Mouse (Mus musculus) myocyte (in vitro differentiated cells): ENCODE data around the gene Rps6kl1. TPM values are rescaled to one million over a fixed set of nuclear protein-coding genes. Genes with fewer than 3 reads are reported as not detected.
"Not testable (repeated sequence)": the region's sequence is repeated elsewhere in the genome, so short reads cannot be mapped to it uniquely, and the experiment has no call there.

ENCODE experiments used
- H3K27me3 ChIP-seq: one replicate; pipeline ENCODE4 v1.6.1; 2011; ENCODE audit not compliant: control insufficient read depth, insufficient read depth, insufficient read length
- H3K36me3 ChIP-seq: one replicate; pipeline ENCODE4 v1.6.1; 2011; ENCODE audit not compliant: control insufficient read depth, insufficient read depth
- H3K4me2 ChIP-seq: one replicate; pipeline ENCODE4 v1.6.1; 2011; ENCODE audit warnings: low read depth, control low read depth
- H3K4me3 ChIP-seq: one replicate; pipeline ENCODE4 v1.5.1; 2011; ENCODE audit warnings: mild to moderate bottlenecking, control low read depth, moderate library complexity
- H3K79me2 ChIP-seq: one replicate; pipeline ENCODE4 v1.6.1; 2011; ENCODE audit not compliant: control insufficient read depth, insufficient read depth
- H3ac ChIP-seq: one replicate; pipeline ENCODE4 v1.6.1; 2011; ENCODE audit not compliant: control insufficient read depth, insufficient read length
- CEBPB ChIP-seq: IDR thresholded peaks from 2 replicates; pipeline ENCODE4 v1.6.1; 2011; ENCODE audit warnings: mild to moderate bottlenecking, moderate library complexity; ENCODE audit not compliant: poor library complexity, insufficient read depth, severe bottlenecking
- E2F4 ChIP-seq: IDR thresholded peaks from one replicate; pipeline ENCODE4 v1.6.1; 2011; ENCODE audit warnings: mild to moderate bottlenecking, control low read depth, moderate library complexity; ENCODE audit not compliant: insufficient read depth
- MAX ChIP-seq: IDR thresholded peaks from one replicate; pipeline ENCODE4 v1.6.1; 2011; ENCODE audit warnings: low read depth, mild to moderate bottlenecking, control low read depth
- MYOD1 ChIP-seq, 3 experiments: IDR thresholded peaks; one replicate each; pipeline ENCODE4 v1.6.1; 2011; ENCODE audit warnings: control low read depth in 2 of 3, low read depth in 2 of 3, mild to moderate bottlenecking in 2 of 3, moderate library complexity in 1 of 3; ENCODE audit not compliant: insufficient read length in 2 of 3, control insufficient read depth in 1 of 3
- MYOG ChIP-seq, 3 experiments: IDR thresholded peaks; one replicate each; pipeline ENCODE4 v1.6.1; 2011; ENCODE audit warnings: control low read depth in 2 of 3, low read depth in 2 of 3, mild to moderate bottlenecking in 2 of 3; ENCODE audit not compliant: insufficient read length in 2 of 3, control insufficient read depth in 1 of 3, insufficient read depth in 1 of 3
- POLR2A ChIP-seq: IDR thresholded peaks from one replicate; pipeline ENCODE4 v1.6.1; 2011; ENCODE audit warnings: low read depth, mild to moderate bottlenecking, control low read depth, moderate library complexity; ENCODE audit not compliant: insufficient read length
- POLR2AphosphoS2 ChIP-seq: IDR thresholded peaks from one replicate; pipeline ENCODE4 v1.6.1; 2011; ENCODE audit warnings: low read depth, control low read depth; ENCODE audit not compliant: insufficient read length
- REST ChIP-seq: IDR thresholded peaks from one replicate; pipeline ENCODE4 v1.6.1; 2011; ENCODE audit warnings: mild to moderate bottlenecking, control low read depth, moderate library complexity; ENCODE audit not compliant: insufficient read depth, insufficient read length
- SRF ChIP-seq: IDR thresholded peaks from one replicate; pipeline ENCODE4 v1.6.1; 2011; ENCODE audit warnings: low read depth; ENCODE audit not compliant: control insufficient read depth, insufficient read length
- TCF12 ChIP-seq: IDR thresholded peaks from one replicate; pipeline ENCODE4 v1.6.1; 2011; ENCODE audit warnings: mild to moderate bottlenecking, control low read depth; ENCODE audit not compliant: poor library complexity, insufficient read depth, severe bottlenecking
- TCF3 ChIP-seq: IDR thresholded peaks from one replicate; pipeline ENCODE4 v1.6.1; 2011; ENCODE audit warnings: low read depth, control low read depth; ENCODE audit not compliant: insufficient read length
- polyA plus RNA-seq: library from polyadenylated mRNA; unstranded; fragments of >200 nt; fragmentation: generic; extraction: Trizol; gene quantifications from one replicate; pipeline ENCODE4 v1.2.1, GENCODE M21; 2012; ENCODE audit warnings: missing spikeins

Rps6kl1 gene
- polyA plus RNA-seq, 1 experiment: 0.53 TPM

DNA sequence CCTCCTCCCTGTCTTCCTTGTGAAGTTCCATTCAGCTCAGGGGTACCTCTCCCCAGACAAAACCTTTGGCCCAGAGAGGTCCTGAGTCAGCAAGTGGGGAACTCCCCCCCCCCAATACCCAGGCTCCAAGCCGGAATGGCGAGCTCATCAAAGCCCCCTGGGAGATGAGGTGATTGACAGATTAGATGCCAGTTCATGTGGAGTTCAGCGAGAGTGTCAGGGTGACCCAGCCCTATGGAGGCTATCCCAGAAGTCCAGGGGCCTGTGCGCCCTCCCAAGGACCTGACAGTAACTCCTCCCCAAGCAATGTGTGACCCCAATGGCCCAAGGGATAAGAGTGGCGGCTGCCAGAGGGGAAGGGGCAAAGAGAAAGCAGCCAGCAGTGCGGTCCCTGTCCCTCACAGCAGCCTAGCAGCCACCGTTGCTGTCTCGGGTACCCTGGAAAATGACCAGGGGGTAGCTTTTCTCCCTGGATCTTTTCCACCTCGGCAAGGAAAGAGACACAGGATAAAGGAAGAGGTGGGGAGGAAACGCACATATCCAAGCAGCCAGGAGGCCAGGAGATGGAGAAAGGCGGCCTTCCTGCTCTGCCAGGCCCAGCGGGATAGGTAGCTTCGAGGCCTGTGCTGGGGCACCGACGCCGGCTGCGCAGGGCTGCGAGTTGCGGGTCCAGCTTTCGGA lies 603 bp downstream of the Rps6kl1 start:
- no peak for TF ChIP-seq SRF
- TF ChIP-seq TCF12: no peak
- no peak for TF ChIP-seq REST
- no peak for TF ChIP-seq TCF3
- Histone ChIP-seq H3ac (no peak overlapping the region), H3K27me3 (no peaks in the 10 kb centered on the region), H3K36me3 (no peaks in the 10 kb centered on the region), H3K79me2 (no peaks in the 10 kb centered on the region), H3K4me2 (no peak overlapping the region), H3K4me3 (no peak overlapping the region)

GRCm38 (mm10) chr12:85146881-85147280 lies 4.2 kb downstream of the Rps6kl1 start:
- Histone ChIP-seq H3K4me3 (no peak overlapping the region), H3K79me2 (no peaks in the 10 kb centered on the region), H3K36me3 (no peaks in the 10 kb centered on the region), H3ac (no peak overlapping the region), H3K27me3 (no peaks in the 10 kb centered on the region), H3K4me2 (no peak overlapping the region)
- no peak for TF ChIP-seq TCF3

- no peak overlapping the region for H3ac ChIP-seq
- no peak overlapping the region for H3K4me3 ChIP-seq
- TF ChIP-seq POLR2A (no peak), REST (no peak), TCF12 (no peak), CEBPB (no peak), MYOG (IDR thresholded peaks at IDR 0.05; ENCODE audit: control insufficient read depth in 1 of 3, insufficient read depth in 1 of 3, insufficient read length in 2 of 3, low read depth in 2 of 3) (no peak), SRF (no peak), E2F4 (no peak), TCF3 (no peak)
- no peaks in the 10 kb centered on the region for H3K27me3 ChIP-seq
- H3K4me2 ChIP-seq: no peak overlapping the region
- H3K79me2 ChIP-seq: no peaks in the 10 kb centered on the region
- H3K36me3 ChIP-seq: no peaks in the 10 kb centered on the region
Measured at GRCm38 (mm10) chr12:85146355-85146754, 4.7 kb downstream of the Rps6kl1 start.

GRCm38 (mm10) chr12:85145630-85146029 lies 5.4 kb downstream of the Rps6kl1 start:
- Histone ChIP-seq H3K79me2 (no peaks in the 10 kb centered on the region), H3K4me2 (no peak overlapping the region), H3K4me3 (no peak overlapping the region), H3ac (no peak overlapping the region), H3K27me3 (no peaks in the 10 kb centered on the region), H3K36me3 (no peaks in the 10 kb centered on the region)
- TF ChIP-seq E2F4: no peak
- no peak for TF ChIP-seq POLR2A
- TF ChIP-seq POLR2AphosphoS2: no peak
- peak in 2 of 3 experiments; percentile 37 to 38 for TF ChIP-seq MYOD1 (IDR thresholded peaks at IDR 0.05; ENCODE audit: control insufficient read depth in 1 of 3, insufficient read length in 2 of 3, low read depth in 2 of 3)
- TF ChIP-seq MYOG (IDR thresholded peaks at IDR 0.05; ENCODE audit: control insufficient read depth in 1 of 3, insufficient read depth in 1 of 3, insufficient read length in 2 of 3, low read depth in 2 of 3): peak in 2 of 3 experiments; percentile 52 to 67

GRCm38 (mm10) chr12:85144821-85145220 lies 6.2 kb downstream of the Rps6kl1 start:
- no peaks in the 10 kb centered on the region for H3K79me2 ChIP-seq
- no peaks in the 10 kb centered on the region for H3K27me3 ChIP-seq
- no peaks in the 10 kb centered on the region for H3K36me3 ChIP-seq
- H3ac ChIP-seq: no peak overlapping the region
- H3K4me2 ChIP-seq: no peak overlapping the region
- TF ChIP-seq CEBPB: no peak
- no peak for TF ChIP-seq POLR2A
- TF ChIP-seq POLR2AphosphoS2: no peak
- TF ChIP-seq MAX: no peak
- TF ChIP-seq REST: no peak
- TF ChIP-seq MYOD1 (IDR thresholded peaks at IDR 0.05; ENCODE audit: control insufficient read depth in 1 of 3, insufficient read length in 2 of 3, low read depth in 2 of 3): no peak
- H3K4me3 ChIP-seq: no peak overlapping the region

DNA sequence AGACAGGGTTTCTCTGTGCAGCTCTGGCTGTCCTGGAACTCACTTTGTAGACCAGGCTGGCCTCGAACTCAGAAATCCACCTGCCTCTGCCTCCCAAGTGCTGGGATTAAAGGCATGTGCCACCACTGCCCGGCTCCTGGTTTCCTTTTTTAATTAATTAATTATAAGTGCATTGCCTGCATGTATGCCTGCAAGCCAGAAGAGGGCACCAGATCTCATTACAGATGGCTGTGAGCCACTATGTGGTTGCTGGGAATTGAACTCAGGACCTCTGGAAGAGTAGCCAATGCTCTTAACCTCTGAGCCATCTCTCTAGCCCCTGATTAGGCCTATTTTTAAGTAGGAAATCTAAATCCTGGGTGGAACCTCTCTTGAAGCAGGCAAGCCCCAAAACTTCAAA lies 6.8 kb downstream of the Rps6kl1 start:
- H3K4me2 ChIP-seq, H3K36me3 ChIP-seq, H3ac ChIP-seq, H3K4me3 ChIP-seq, H3K27me3 ChIP-seq, H3K79me2 ChIP-seq: not testable (repeated sequence)
